Mouse (Mus musculus): ENCODE measurements around the gene Clip3.

DNA sequence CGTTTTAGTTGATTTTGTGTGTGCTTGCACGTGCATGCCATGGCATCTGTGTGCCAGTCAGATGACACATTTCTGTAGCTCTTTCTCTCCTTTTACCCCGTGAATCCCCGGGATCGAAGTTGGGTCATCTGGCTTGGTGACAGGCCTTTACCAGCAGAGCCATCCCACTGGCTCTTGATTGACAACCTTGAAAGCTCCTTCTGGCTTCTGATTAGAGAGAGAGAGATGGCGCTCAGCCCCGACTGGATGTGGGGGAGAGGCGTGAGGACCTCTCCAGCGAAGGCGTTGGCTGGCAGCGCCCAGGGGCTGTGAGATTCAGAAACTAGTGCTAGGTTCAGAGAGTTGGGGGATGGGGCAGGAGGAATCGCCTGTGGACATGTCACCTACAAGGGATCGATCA is 2.3 kb downstream of the Clip3 start:
- TF ChIP-seq POLR2A (IDR thresholded peaks at IDR 0.05; ENCODE audit: insufficient read length, low read depth) (no peak), E2F4 (IDR thresholded peaks at IDR 0.05; ENCODE audit: insufficient read depth) (no peak), MAX (IDR thresholded peaks at IDR 0.05; ENCODE audit: low read depth) (no peak), MYOD1 (IDR thresholded peaks at IDR 0.05; ENCODE audit: control insufficient read depth in 1 of 3, insufficient read length in 2 of 3, low read depth in 2 of 3) (no peak), USF1 (IDR thresholded peaks at IDR 0.05; ENCODE audit: low read depth) (no peak), POLR2AphosphoS2 (IDR thresholded peaks at IDR 0.05; ENCODE audit: insufficient read length, low read depth) (no peak), SRF (IDR thresholded peaks at IDR 0.05; ENCODE audit: control insufficient read depth, insufficient read length, low read depth) (no peak), CEBPB (IDR thresholded peaks at IDR 0.05; ENCODE audit: insufficient read depth, poor library complexity, severe bottlenecking) (no peak), TCF3 (IDR thresholded peaks at IDR 0.05; ENCODE audit: insufficient read length, low read depth) (no peak), TCF12 (IDR thresholded peaks at IDR 0.05; ENCODE audit: insufficient read depth, poor library complexity, severe bottlenecking) (no peak), REST (IDR thresholded peaks at IDR 0.05; ENCODE audit: insufficient read depth, insufficient read length) (no peak)
